Mouse (Mus musculus) liver, adult 2 months (tissue): ENCODE measurements around the gene Cobl.

Source experiments
- CTCF ChIP-seq: fragments of 200-500 bp; IDR thresholded peaks from 2 replicates; pipeline ENCODE4 v1.5.1; 2011; ENCODE audit warnings: low read depth, low read length, control low read depth
- POLR2A ChIP-seq: fragments of 200-500 bp; IDR thresholded peaks from 2 replicates; pipeline ENCODE4 v1.6.1; 2011; ENCODE audit warnings: low read length, control low read depth; ENCODE audit not compliant: insufficient read depth; ENCODE audit errors: extremely low read depth

DNA sequence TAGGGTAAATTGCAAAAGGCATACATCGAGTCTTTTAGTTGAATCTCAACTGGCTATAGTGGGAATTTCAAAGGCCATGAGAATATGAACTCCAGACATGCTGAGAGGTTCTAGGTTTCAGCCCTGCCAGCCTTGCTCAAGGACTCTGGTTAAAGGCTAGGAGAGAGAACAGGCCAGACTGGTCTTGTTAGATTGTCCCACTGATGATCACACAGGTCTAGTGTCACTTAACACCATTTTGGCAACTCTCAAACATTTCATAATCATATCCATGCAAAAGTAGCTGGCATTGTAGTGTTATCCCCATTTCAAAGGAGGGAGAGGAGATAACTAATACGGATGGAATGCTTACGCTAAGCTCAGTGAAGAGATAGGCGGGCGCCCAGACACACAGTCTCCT lies 43.6 kb downstream of the Cobl start:
- no peak for TF ChIP-seq CTCF
- no peak for TF ChIP-seq POLR2A
